Mouse (Mus musculus) large intestine, adult 2 months (tissue): ENCODE data around the gene Olfr1029. TPM values are rescaled to one million over a fixed set of nuclear protein-coding genes. Genes with fewer than 3 reads are reported as not detected.
"Not testable (repeated sequence)": the region's sequence is repeated elsewhere in the genome, so short reads cannot be mapped to it uniquely, and the experiment has no call there.

Source experiments
- DNase-seq: peaks from one replicate; pipeline ENCODE4 v3.0.0-alpha.2; 2012; ENCODE audit warnings: low read depth, low spot score
- WGBS: fragments of 180-500 bp; shearing (Covaris S2); methylation state at CpG from one replicate; pipeline ENCODE4 v1.1.7; 2018; 5-methylcytosine and 5-hydroxymethylcytosine counted together
- polyA plus RNA-seq: library from polyadenylated mRNA; depleted of rRNA; stranded (reverse); fragments of >200 nt; gene quantifications from 2 replicates; pipeline ENCODE4 v1.2.3, GENCODE M21; 2012; rRNA removed

Gene Olfr1029
- polyA plus RNA-seq, result not detected in 2 replicates

DNA sequence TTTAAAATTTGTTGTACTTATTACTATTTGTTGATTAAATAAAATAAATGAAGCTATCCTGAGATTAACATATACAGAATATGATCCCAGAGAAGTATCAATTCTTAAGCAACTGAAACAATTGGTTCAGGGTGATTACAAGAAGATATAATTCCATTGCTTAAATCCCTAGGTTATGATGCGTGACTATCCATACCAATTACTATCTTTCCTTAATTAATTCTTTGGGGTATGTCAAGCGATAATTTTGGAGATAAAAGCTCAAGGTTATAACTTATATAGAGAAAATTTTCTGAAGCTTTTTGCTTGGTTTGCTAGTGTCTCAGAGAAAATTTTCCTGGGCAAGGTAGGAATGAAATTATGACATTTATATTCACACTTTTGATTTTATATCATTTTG, at the start of gene Olfr1029:
Olfr1029 (plus strand) TSS at position 301 of the 400 bp plus-strand sequence.
- no peak for DNase-seq
- WGBS, result 87% methylated on average over 2 of the region's 2 CpGs

DNA sequence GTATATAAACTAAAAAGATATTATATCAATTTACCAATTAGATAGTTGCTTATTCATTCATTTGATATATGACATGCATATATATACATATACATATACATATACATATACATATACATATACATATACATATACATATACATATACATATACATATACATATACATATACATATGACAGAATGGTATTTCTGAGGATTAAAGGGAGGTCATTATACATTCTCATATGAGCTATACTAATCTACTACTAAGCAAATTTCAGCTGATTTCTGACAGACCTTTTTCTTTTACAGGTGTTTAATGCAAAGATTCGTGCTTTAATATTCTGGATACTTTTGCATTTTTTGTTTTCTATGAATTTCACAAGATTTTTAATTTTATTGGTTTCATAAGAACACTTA, 23.6 kb upstream of the Olfr1029 start, which contains the start of gene Olfr1028:
Olfr1028 (plus strand) TSS at position 301 of the 400 bp plus-strand sequence.
- no peak for DNase-seq
- WGBS, result 71% methylated on average over 1 of the region's 1 CpGs

GRCm38 (mm10) chr2:85978976-85979375, 5.3 kb downstream of the Olfr1029 start, which contains the start of gene Olfr1030:
TSS of gene Olfr1030 (plus strand) at chr2:85979276.
- no peak for DNase-seq
- 57% methylated on average over 1 of the region's 1 CpGs for WGBS

DNA sequence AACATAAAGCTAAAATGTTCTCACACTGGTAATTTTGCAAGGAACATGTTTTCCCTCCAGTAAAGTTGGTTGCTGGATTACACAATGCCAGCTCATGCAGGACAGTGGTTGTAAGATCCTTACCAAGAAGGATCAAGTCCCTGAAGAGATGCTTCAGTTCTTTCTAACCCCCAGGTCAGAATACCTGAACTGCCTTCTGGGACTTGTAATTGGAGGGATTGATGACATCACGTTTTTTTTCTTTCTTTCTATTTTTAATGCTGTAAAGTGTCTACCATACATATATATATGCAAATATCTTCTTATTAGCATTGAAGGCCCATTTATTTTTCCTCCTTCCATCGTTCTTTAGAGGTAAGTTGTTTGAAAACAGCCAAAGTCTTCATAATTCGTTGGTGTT, 16.3 kb downstream of the Olfr1029 start, which contains the start of gene Olfr1031:
Olfr1031 (plus strand) TSS at position 301 of the 400 bp plus-strand sequence.
- 39% methylated on average over 3 of the region's 3 CpGs for WGBS
- DNase-seq, result no peak

GRCm38 (mm10) chr2:86005240-86005639, 31.5 kb downstream of the Olfr1029 start, which contains the start of gene Olfr1032:
TSS of gene Olfr1032 (plus strand) at chr2:86005540.
- no peak for DNase-seq
- 80% methylated on average over 7 of the region's 7 CpGs for WGBS

DNA sequence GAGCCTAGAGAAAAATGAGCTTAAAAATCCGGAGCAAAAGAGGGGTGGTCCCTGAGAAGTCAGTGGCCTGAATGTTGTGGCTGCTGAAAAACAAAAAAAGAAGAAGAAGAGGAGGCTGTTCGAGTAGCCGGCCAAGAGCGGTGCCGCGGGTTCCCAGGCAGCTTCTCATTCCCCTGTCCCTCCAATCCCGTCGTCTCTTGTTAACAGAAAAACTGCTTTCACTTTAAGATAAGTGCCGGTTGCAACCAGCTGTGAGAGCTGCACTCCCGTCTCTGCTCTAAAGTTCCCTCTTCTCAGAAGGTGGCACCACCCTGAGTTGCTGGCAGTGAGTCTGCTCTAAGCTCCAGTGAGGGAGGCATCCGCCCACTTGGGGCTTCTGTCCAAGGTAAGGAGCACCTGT, 46.7 kb downstream of the Olfr1029 start, which contains the start of gene Olfr1033:
Olfr1033 (plus strand) TSS at position 228 of the 400 bp plus-strand sequence.
- 5% methylated on average over 11 of the region's 11 CpGs for WGBS
- DNase-seq, result not testable (repeated sequence)

- not testable (repeated sequence) for DNase-seq
- 63% methylated on average over 6 of the region's 9 CpGs for WGBS
Observed at GRCm38 (mm10) chr2:86021518-86021917, 47.8 kb downstream of the Olfr1029 start.

Other genes starting within 250 kb of the Olfr1029 start
- not detected in 2 replicates for gene Olfr1012, start 211.1 kb upstream of the Olfr1029 start, polyA plus RNA-seq
- gene Olfr1013, start 206.8 kb upstream of the Olfr1029 start, polyA plus RNA-seq, result not detected in 2 replicates
- gene Olfr1014, start 201.2 kb upstream of the Olfr1029 start, polyA plus RNA-seq, result not detected in 2 replicates
- gene Olfr1015, start 191.9 kb upstream of the Olfr1029 start, polyA plus RNA-seq, result not detected in 2 replicates
- not detected in 2 replicates for gene Olfr1016, start 171.4 kb upstream of the Olfr1029 start, polyA plus RNA-seq
- not detected in 2 replicates for gene Olfr1018, start 155.4 kb upstream of the Olfr1029 start, polyA plus RNA-seq
- gene Olfr1019, start 128.4 kb upstream of the Olfr1029 start, polyA plus RNA-seq, result not detected in 2 replicates
- not detected in 2 replicates for gene Olfr1020, start 126.9 kb upstream of the Olfr1029 start, polyA plus RNA-seq
- gene Olfr1022, start 105.3 kb upstream of the Olfr1029 start, polyA plus RNA-seq, result not detected in 2 replicates
- not detected in 2 replicates for gene Olfr1023, start 88.3 kb upstream of the Olfr1029 start, polyA plus RNA-seq
- gene Olfr1024, start 68.8 kb upstream of the Olfr1029 start, polyA plus RNA-seq, result not detected in 2 replicates
- gene Olfr1025-ps1, start 58.7 kb upstream of the Olfr1029 start, polyA plus RNA-seq, result not detected in 2 replicates
- gene Olfr1026, start 52.3 kb upstream of the Olfr1029 start, polyA plus RNA-seq, result not detected in 2 replicates
- not detected in 2 replicates for gene Olfr1028, start 23.5 kb upstream of the Olfr1029 start, polyA plus RNA-seq
- not detected in 2 replicates for gene Olfr1030, start 5.4 kb downstream of the Olfr1029 start, polyA plus RNA-seq
- not detected in 2 replicates for gene Olfr1031, start 16.4 kb downstream of the Olfr1029 start, polyA plus RNA-seq
- not detected in 2 replicates for gene Olfr1032, start 31.6 kb downstream of the Olfr1029 start, polyA plus RNA-seq
- 0.12 and 0.34 TPM in 2 replicates for gene Olfr1033, start 46.7 kb downstream of the Olfr1029 start, polyA plus RNA-seq
- 0.01 and 0.03 TPM in 2 replicates for gene Olfr1034, start 72.0 kb downstream of the Olfr1029 start, polyA plus RNA-seq
- gene Olfr1036, start 100.1 kb downstream of the Olfr1029 start, polyA plus RNA-seq, result not detected in 2 replicates
- gene Olfr1037, start 113.5 kb downstream of the Olfr1029 start, polyA plus RNA-seq, result not detected in 2 replicates
- gene Olfr1039, start 162.0 kb downstream of the Olfr1029 start, polyA plus RNA-seq, result not detected in 2 replicates
- gene Olfr1040, start 172.8 kb downstream of the Olfr1029 start, polyA plus RNA-seq, result not detected in 2 replicates
- not detected in 2 replicates for gene Olfr1042, start 187.9 kb downstream of the Olfr1029 start, polyA plus RNA-seq
- gene Olfr1043, start 193.6 kb downstream of the Olfr1029 start, polyA plus RNA-seq, result not detected in 2 replicates
- not detected in 2 replicates for gene Olfr1044, start 203.9 kb downstream of the Olfr1029 start, polyA plus RNA-seq
- not detected in 2 replicates for gene Olfr52, start 211.8 kb downstream of the Olfr1029 start, polyA plus RNA-seq
- gene Olfr1045, start 229.1 kb downstream of the Olfr1029 start, polyA plus RNA-seq, result not detected in 2 replicates
- not detected in 2 replicates for gene Olfr1046, start 245.4 kb downstream of the Olfr1029 start, polyA plus RNA-seq